Mouse (Mus musculus) small intestine, adult 2 months (tissue): ENCODE measurements around the gene Cfhr1.

Source experiments
- CTCF ChIP-seq: fragments of 200-500 bp; IDR thresholded peaks from 2 replicates; pipeline ENCODE4 v1.5.1; 2012; ENCODE audit warnings: low read depth, mild to moderate bottlenecking, control low read depth, inconsistent platforms, low read length, moderate library complexity, mixed read lengths; ENCODE audit not compliant: insufficient replicate concordance, insufficient read length; ENCODE audit errors: extremely low read depth
- POLR2A ChIP-seq: fragments of 200-500 bp; IDR thresholded peaks from 2 replicates; pipeline ENCODE4 v1.6.1; 2012; ENCODE audit warnings: low read depth, mild to moderate bottlenecking, control low read depth, inconsistent platforms, low read length, moderate library complexity

DNA sequence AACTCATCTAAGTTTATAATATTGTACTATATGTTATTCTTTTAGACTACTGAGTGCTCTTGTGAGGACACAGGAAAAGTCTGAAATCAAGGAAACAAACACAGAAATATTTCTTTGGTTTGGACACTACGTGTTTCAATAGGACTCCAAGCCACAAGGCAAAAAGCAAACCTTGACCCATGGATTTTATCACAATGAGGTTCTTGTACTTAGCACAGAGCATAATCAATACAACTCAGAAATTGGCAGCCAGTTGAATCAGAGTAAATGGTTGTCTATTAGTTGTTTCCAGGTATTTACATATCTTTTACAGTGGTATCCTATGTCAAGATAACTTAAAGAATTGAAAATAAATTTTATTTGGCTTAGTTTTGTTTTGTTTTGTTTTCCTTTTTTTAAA, 8.8 kb downstream of the Cfhr1 start:
- no peak for TF ChIP-seq POLR2A
- no peak for TF ChIP-seq CTCF
